Mouse (Mus musculus) gastrocnemius, postnatal 36 days (tissue): ENCODE results near the gene Ttc39b. TPM values are rescaled to one million over a fixed set of nuclear protein-coding genes. Genes with fewer than 3 reads are reported as not detected.

ENCODE experiments used
- DNase-seq, 2 experiments: peaks; one replicate each; pipeline ENCODE4 v3.0.0; 2022
- intact Hi-C: fragments of 180-260 bp; cut with DNase I; formaldehyde crosslinking; loops from one replicate; pipeline ENCODE4 v1.15.1; 2025
- total RNA-seq, 2 experiments: library from RNA; stranded (reverse); gene quantifications; 2 replicates each; pipeline ENCODE4 v1.2.3; 2021

Ttc39b gene
- total RNA-seq, 2 experiments from 2014 or later: 3.3 to 5.6 TPM

DNA sequence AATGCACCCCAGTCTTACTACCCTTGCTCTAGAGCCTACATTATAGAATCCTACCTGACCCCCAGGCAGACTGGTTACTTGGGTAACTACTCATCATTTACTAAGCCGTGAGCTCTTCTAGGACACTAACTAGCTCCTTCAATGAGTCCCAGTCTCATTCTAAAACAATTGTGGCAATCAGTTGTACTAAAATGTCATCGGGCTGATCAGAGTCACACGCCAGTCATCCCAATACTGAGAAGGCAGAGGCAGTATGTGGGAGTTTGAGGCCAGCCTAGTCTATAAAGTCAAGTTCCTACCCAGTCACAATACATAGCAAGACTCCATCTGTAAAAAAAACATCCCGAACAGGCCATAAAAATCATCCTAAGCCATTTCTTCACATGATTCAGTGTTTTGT lies 4.3 kb downstream of the Ttc39b start:
- intact Hi-C loops: loop anchor here (2.0 to 5.0 kb wide), 2 partner anchors 52 to 75 kb away; no protein-coding TSS in a partner anchor

DNA sequence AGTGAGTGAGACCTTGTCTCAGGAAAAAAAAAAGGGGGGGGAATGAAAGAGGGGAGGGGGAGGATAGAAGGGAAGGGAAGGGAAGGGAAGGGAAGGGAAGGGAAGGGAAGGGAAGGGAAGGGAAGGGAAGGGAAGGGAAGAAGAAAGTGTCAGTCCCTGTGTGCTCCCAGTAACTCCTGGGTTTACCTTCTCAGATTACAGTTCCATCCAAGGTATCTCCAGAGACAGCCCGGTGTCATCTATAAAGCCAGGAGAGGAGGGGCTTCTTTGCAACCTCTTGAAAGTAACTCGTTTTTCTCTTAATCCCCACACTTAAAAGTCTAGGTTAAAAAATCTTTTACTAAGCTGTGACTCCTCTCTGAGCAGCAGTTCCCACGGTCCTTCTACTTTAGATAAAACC lies 5.3 kb downstream of the Ttc39b start:
- DNase-seq: no peak
- intact Hi-C loops: no loop called here

More for the DNA sequence above, 4.3 kb downstream of the Ttc39b start:
- DNase-seq: no peak

DNA sequence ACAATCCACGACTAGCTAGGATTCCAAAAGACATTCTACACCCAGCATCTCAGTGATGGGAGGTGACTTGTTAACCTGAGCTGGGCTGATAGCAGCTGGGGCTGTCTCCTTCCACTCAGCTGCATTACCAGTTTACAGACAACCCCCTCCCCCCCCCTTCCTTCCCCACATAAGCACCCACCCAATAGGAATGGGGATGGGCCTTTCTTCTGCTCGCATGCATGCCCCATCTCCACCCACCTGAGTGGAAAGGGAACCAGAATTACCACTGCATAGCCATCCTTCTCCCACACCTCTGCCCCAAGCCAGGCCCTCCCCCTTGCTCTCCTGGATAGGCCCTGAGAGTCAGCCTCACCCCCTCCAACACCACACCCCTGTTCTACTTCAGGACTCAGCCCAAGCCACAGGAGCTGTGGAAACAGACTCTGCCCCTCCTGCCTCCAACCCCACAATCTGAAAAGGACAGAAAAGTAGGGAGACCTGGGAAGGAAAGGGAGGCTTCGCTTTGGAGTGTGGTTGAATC lies 6.2 kb downstream of the Ttc39b start:
- intact Hi-C loops: no loop called here
- no peak for DNase-seq

DNA sequence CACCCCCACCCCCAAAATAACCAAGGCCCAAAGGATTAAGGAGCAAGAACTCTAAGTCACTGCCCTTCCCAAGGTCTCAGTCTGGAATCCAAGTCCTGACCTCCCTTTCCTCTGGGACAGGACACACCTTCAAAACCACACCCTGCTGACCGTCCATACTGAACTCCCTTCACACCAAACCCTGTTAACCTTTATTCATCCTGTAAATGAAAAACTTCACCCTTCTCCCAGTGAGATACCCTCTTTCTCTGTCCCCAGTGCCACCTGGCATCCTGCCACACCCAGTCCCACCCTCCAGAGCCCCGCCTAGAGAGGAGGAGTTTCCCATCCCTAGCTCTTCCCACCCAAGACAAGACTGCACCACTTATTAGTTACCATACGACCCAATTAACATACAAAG lies 7.3 kb downstream of the Ttc39b start:
- DNase-seq: no peak
- intact Hi-C loops: no loop called here

DNA sequence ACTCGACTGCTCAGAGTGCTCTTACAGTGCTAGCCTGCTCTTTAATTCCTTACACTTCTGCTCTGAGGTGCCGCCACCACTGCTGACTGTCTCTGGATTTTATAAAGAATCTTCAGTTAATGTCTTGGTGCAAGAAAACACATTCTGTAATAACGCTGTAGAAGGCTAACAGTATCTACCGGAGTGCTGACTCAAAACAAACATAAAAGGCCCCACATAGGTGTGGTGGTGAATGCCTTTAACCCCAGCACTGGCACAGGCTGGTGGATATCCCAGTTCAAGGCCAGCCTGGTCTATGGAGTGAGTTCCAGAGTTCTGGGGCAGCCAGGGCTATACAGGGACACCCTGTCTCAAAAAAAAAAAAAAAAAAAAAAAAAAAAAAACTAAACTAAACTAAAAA lies 8.1 kb downstream of the Ttc39b start:
- intact Hi-C loops: no loop called here
- no peak for DNase-seq

DNA sequence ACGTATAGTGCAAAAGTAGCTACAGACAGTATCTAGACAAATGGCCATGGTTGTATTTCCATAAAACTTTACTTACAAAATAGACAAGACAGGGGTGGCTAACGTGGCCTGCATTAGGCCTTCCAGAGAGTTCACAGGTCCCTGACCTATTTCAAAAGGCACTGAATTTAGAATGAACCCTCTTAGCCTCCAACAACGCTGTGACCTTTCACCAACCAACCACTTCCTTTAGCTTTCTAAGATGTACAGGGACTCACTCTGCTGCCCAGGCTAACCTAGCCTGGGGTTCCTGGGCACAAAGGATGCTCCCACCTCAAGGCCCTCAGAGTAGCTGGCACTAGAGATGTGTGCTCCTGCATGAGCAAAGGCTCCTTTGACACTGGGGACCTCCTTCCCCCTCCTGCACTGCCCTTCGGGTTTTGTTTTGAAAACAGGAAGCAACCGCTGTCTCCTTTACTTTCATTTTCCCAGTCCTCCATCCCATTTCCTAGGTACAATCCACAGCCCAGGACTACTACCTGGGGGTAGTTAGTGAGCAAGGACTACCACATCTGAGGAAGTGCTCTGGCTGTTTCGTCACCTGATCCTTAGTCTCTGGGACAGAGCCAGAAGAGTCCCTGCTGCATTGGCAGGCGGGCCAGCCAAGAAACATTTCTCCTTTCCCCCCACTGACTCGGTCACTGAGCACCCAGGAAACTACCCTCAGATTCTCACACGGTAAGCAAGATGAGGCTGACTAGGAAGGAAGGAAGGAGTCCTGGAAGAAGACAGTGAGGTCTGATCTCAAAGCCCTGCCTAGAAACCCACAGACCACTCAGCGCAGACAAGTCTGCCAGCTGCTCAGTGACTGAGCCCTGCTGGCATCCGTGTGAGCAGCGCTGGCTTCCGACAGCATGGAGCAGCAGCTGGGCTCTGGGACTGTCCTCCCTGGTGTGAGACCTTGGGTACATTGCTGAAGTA lies 8.9 kb downstream of the Ttc39b start:
- intact Hi-C loops: no loop called here
- no peak for DNase-seq

DNA sequence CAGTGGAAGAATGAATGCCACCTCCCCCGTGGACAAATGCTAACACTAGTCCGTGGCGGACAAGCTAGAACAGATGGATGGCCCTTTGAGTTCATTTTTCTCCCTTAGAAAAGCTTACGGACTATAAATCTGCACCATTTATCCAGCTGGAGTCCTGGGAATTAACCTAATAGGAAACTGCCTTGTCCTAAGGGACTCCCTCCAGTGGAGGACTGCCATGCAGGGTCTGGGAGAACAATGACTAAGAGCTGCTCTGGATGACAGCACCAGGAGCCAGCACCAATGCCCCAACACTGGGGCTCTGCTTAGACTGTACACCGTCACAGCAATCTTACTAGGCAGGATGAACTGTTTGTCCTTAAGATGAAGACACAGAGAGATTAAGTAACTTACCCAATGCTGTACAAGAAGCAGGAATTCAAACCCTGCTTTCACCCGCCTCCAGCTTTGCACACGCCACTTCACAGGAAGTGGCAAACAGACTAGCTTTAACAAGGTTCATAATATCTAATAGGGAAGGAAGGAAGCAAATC lies 9.7 kb downstream of the Ttc39b start:
- DNase-seq: no peak
- intact Hi-C loops: no loop called here

DNA sequence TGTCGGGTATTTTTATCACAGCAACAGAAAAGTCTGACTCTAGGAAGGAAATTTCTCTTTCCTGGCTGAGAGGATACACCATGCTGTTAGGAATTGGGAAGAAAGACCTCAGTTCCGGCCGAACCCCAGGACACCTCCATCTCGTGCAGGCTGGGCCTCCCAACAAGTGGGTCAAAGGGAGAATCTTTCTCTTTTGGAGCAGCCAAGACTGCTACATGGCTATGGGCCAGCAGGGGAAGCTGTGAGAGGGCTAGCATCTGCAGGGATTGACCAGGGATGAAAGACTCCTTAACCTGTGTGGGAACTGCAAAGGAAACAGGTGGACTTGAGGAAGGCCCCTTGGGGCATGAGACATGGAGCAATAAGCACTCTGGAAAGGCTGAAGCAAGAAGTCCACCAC lies 11.7 kb downstream of the Ttc39b start:
- DNase-seq: no peak
- intact Hi-C loops: no loop called here

DNA sequence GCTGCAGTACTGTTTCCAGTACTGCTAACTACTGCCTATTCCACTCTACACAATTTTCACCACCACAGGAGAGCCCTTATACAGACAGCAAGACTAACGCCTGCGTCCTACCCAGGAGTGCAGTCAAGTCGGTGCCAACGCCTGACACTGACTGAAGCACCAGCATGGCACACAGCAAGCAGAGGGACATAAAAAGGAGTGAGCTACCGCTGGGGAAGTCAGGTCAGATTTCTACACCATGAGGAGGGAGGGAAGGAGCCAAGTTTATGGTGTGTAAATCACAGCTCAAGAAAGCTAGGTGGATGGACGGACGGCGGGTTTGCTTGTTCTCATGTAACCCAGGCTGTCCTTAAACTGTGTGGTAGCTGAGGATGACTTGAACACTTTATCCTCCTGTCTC lies 12.6 kb downstream of the Ttc39b start:
- DNase-seq: no peak
- intact Hi-C loops: no loop called here

DNA sequence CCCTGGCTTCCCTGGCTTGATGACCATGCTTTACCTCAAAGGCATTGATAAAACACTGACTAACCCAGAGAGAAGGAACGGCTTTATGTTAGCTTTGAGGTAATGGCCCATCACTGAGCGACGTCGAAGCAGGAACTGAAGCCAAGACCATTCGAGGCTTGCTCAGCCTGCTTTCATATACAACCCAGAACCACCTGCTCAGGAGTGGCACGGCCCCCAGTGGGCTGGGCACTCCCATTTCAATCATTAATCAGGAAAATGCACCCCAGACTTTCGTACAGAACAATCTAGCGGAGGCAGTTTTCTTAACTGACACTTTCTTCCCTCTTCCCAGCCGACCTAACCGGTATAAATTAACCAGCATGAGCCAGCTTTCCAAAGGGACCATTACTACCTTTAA lies 13.1 kb downstream of the Ttc39b start:
- no peak for DNase-seq
- intact Hi-C loops: no loop called here

DNA sequence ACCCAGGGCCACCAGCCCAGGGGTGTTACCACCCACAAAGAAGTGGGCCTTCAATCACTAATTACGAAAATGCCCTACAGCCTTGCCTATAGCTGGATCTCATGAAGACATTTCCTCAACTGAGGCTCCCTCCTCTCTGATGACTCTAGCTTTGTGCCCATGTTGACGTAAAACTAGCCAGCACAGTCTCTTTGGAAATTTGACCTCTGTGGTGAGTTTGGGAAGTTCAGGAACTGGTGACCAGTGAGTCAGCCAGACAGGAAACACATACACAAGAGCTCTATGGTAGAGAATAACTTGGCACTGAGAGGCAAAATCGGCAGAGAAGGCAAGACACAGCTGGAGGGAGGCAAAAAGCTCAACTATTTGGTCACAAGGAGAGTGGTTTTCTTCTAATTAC lies 15.1 kb downstream of the Ttc39b start:
- intact Hi-C loops: no loop called here

DNA sequence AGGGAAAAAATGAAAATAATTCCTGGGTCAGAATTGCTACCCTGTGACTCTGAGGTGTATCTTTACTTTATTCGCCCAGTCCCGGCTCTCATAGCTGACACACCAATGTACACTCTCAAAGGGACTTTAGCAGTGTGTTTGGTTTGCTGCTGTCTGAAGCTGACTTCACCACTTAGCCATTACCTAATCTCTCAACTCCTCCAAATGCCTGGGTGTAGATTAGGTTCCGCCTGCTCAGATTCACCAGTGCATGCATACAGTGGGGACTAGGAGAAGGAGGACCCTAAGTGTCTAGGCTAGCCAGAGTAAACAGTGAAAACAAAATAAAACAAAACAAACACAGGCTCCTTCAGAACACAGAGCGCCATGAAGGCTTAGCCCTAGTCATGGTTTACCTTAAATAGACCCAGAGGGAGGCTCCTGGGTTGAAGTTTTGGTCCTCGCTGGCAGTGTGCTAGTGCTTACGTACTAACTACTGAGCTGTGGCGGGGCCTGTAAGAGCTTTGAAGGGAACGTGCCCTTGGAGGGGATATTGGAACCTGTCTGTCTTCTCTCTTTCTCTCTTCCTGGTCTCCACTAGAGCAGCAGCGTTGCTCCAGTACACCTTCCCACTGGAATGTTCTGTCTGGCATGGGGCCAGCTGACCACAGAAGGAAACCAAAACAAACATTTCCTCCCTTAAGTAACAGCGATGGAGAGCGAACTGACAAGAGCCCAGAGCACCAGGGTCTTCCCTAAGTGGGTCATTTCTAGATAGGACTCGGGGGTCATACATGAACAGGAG lies 16.2 kb downstream of the Ttc39b start:
- peak in 1 of 2 experiments; percentile 44 for DNase-seq
- intact Hi-C loops: no loop called here

More for the DNA sequence above, 15.1 kb downstream of the Ttc39b start:
- DNase-seq: no peak

DNA sequence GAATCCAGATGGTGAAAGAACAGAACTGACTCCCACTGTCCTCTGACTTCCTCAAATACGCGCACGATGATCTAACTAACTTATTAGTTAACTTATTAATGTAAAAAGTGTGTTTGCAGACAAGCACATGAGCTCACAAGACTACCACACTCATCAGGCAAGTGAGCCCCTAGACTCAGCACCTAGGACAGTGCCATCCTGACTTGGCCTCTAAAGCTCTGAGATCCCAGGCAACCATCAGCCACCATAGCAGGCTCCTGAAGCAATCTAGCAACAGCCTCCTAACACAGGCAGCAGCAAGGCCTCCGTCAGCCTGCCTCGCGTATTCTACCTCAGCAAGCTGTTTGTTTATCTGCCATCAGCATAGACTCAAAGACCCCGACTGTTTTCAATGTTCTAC lies 17.2 kb downstream of the Ttc39b start:
- no peak for DNase-seq
- intact Hi-C loops: no loop called here

DNA sequence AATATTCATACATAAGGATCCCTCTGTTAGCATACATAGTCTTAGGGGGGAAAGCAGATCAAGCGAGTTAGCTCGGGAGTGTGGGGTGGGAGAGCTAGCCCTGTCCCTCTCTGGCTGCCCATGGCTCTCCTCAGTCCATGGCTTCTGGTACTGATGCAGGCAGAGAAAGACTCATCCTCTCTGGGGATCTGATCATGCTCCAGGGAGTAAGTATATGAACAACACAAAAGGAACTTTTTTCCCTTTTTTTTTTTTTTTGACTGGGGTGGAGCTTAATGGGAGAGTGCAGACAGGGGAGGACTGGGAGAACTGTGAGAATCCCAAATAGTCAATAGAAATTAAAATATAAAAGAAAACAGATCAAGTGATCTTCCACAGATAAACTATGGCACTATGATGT lies 19.0 kb downstream of the Ttc39b start:
- intact Hi-C loops: loop anchor here (2.0 kb wide), 1 partner anchor 18 kb away; no protein-coding TSS in a partner anchor

DNA sequence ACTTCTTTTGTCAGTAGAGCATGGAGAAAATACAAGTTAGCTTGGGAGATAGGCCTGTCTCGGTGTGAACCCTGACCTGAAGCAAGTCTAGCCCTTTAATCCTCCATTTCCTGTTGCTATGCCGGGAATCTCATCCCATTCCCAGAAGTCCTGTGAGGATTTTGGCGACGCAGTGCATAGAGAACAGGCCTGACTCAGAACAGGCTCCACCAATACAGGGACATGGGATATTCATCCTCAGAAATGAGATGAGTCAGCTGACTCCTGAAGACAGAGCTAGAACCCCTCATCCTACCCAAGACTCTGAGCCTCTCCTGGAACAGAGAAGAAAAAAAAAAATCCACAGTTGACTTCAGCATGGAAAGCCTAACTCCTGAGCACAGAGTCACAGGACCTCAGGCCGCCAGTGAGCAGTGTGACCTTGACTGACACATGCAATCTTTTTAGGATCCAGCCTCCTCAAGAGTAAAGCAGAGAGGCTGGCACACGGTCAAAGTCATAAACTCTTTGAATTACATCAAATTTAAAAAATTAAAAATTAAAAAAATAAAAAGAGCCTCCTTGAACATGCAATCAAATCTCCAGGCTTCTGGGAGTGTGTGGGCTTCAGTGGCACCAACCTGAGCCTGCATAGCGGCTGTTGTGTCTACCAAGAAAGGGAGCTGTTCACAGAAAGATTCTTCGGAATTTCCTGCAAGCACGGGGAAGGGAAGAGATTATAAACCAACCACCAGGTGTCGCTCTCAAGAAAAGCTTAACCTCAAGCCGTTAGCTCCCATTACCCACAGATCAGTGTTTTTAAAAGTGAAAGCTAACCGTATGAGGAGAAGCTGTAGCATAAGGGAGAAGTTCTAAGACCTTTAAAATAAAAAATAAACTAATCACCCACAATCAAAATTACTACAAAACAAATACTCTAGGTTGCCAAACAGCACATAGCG lies 20.9 kb downstream of the Ttc39b start:
- DNase-seq: peak in 1 of 2 experiments; percentile 43

More for the DNA sequence above, 19.0 kb downstream of the Ttc39b start:
- DNase-seq: no peak

DNA sequence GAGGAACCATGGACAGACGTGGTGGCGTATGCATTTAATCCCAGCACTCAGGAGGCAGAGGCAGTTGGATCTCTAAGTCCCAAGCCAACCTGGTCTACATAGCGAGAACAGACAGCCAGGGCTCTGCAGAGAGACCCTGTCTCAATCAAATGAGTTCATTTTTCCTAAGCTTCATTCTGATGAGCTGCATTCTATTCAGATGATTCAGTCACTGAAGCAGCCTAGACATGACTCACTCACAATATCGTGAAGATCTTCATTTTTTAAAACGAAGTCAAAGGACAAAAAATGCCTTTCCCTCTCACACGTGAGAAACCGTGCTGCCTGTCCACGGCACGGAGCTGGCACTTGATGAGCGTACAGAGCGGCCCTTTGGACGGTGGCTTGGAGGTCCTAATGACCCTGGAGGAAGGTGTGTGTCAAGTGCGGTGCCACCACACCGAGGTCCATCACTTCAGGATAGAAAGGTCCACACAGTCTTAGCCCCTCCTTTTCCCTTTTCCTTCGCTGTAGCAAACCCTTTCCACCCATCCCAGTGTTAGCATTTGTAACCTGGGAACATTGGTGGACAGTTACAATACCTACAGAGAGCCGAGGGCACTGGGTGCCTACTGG lies 21.8 kb downstream of the Ttc39b start:
- no peak for DNase-seq
- intact Hi-C loops: loop anchor here (5.0 kb wide), 1 partner anchor 110 kb away; no protein-coding TSS in a partner anchor

More for the DNA sequence above, 20.9 kb downstream of the Ttc39b start:
- intact Hi-C loops: loop anchor here (5.0 kb wide), 1 partner anchor 109 kb away; no protein-coding TSS in a partner anchor

DNA sequence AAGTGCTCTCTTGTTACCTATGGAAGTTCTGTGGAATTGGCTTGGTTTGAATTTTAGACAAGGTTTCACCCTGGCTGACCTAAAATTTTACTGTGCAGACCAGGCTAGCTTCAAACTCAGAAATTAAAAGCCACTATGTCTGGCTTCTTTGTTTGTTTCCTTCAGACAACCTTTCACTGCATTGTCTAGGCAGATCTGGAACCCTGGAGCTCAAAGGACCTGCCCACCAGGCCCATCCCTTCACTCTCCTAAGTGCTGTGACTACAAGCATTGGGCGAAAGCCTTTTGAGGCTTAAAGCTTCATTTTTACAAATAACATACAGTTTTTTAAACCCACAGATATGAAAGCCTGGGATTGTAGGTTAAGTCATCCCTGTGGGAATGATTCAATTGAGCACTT lies 22.3 kb downstream of the Ttc39b start:
- intact Hi-C loops: loop anchor here (5.0 kb wide), 1 partner anchor 111 kb away; no protein-coding TSS in a partner anchor
- no peak for DNase-seq

DNA sequence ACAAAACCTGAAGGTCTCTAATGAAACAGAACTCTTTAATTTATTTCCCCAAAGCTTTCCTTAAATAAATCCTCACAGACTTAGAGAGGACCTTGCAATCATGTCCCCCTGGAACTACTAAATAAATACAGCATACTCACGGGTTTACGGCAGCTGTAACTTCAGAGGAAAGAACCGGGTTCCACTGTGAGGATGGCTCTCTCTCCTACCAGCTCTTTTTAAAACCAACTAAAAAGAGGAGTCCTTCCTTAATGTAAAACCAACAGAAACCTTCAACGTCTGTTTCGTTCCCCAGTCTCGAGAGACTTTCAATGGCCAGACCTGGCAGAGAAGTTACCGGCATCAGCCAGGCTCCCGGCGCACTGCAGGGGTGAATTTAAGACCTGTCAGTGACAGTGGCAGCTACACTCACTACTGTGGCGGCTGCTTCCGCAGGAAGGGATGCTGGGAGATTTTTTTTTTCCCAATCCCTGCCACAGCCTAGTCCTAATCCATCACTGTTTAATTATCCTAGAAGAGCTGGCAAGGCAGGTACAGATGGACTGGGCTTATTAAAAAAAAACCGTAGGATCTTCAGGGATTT lies 39.2 kb downstream of the Ttc39b start:
- no peak for DNase-seq
- intact Hi-C loops: no loop called here
